Mouse (Mus musculus) forebrain, embryonic 15.5 days (tissue): ENCODE results near the gene Gm45753. TPM values are rescaled to one million over a fixed set of nuclear protein-coding genes. Genes with fewer than 3 reads are reported as not detected.
A peak's percentile ranks its signal among the peaks of the same experiment; 100 is the strongest.

Experiments used
- ATAC-seq: fragments of 200-750 bp; cut with Nextera tagmentation; replicated peaks from 2 replicates; pipeline ENCODE4 v1.8.0; 2017; ENCODE audit warnings: mild to moderate bottlenecking, moderate TSS enrichment, moderate library complexity
- H3K27ac ChIP-seq: fragments of 300-500 bp; sonication (generic); replicated peaks from 2 replicates; pipeline ENCODE4 v1.5.1; 2015; ENCODE audit warnings: mild to moderate bottlenecking, inconsistent platforms
- H3K27me3 ChIP-seq: fragments of 300-500 bp; sonication (generic); 2 replicates; pipeline ENCODE4 v1.6.1; 2015; ENCODE audit warnings: inconsistent platforms
- H3K36me3 ChIP-seq: fragments of 300-500 bp; sonication (generic); 2 replicates; pipeline ENCODE4 v1.6.1; 2015; ENCODE audit warnings: mild to moderate bottlenecking, inconsistent platforms
- H3K4me1 ChIP-seq: fragments of 300-500 bp; sonication (generic); 2 replicates; pipeline ENCODE4 v1.6.1; 2015; ENCODE audit warnings: inconsistent platforms
- H3K4me2 ChIP-seq: fragments of 300-500 bp; sonication (generic); replicated peaks from 2 replicates; pipeline ENCODE4 v1.6.1; 2015; ENCODE audit warnings: mild to moderate bottlenecking, inconsistent platforms
- H3K4me3 ChIP-seq: fragments of 300-500 bp; sonication (generic); 2 replicates; pipeline ENCODE4 v1.5.1; 2015; ENCODE audit warnings: mild to moderate bottlenecking, inconsistent platforms
- H3K9ac ChIP-seq: fragments of 300-500 bp; sonication (generic); replicated peaks from 2 replicates; pipeline ENCODE4 v1.6.1; 2015; ENCODE audit warnings: mild to moderate bottlenecking, inconsistent platforms
- H3K9me3 ChIP-seq: fragments of 300-500 bp; sonication (generic); 2 replicates; pipeline ENCODE4 v1.6.1; 2016; ENCODE audit warnings: inconsistent platforms
- WGBS: fragments of 180-500 bp; shearing (Covaris S2); methylation state at CpG from one replicate; pipeline ENCODE4 v1.1.7; 2015; ENCODE audit warnings: mixed read lengths; 5-methylcytosine and 5-hydroxymethylcytosine counted together
- polyA plus RNA-seq: library from polyadenylated mRNA; unstranded; fragments of >200 nt; fragmentation: Nextera tagmentation; extraction: Ambion mirVana; gene quantifications from 2 replicates; pipeline ENCODE4 v1.2.1, GENCODE M21; 2015

The Gm45753 gene
- polyA plus RNA-seq, 1 experiment from 2014 or later: not detected

DNA sequence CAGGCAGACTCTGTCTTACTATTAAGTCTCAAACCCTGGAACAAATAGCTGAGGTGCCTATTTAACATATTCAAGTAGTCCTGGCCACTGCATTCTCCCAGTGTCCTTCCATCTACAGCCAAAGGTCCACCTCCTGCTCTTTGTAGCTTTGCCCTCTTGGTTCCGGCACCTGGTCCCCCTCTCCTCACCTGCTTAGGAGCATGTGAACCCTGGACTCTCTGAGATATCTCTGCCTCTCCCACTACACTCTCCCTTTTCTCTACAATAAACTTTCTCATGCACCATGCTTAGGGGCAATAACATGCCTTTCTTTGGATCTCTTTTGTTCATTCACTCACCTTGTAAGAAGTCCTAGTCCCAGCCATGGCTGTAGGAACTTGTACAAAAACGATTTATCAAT is 13.1 kb upstream of the Gm45753 start:
- no peaks in the 10 kb centered on the region for H3K27me3 ChIP-seq
- no peak overlapping the region for H3K4me3 ChIP-seq
- H3K9me3 ChIP-seq: no peaks in the 10 kb centered on the region
- WGBS: 84% methylated on average over 2 of the region's 2 CpGs
- H3K36me3 ChIP-seq: no peaks in the 10 kb centered on the region
- no peak overlapping the region for H3K9ac ChIP-seq
- no peaks in the 10 kb centered on the region for H3K4me1 ChIP-seq
- H3K4me2 ChIP-seq: no peak overlapping the region
- no peak overlapping the region for H3K27ac ChIP-seq
- ATAC-seq: no peak

DNA sequence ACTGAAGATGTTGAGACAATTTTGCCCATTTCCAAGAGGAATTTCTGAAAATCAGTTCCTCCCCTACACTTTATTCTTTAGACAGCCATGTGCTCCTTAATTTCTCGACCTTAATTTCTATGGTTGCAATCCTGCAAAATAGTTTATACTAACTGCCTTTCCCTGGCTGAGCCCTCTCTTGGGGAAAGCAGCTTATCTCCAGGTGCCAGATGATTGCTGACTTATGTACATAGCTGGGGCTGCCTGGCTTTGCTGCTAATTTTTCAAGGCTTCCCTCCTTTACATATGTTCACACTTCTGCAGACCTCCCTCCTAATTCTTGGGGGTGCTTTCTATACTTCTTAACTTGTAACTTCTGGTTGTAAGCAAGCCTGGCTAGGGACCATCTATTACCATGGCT is 12.7 kb upstream of the Gm45753 start:
- ATAC-seq: no peak
- no peaks in the 10 kb centered on the region for H3K27me3 ChIP-seq
- H3K27ac ChIP-seq: no peak overlapping the region
- H3K4me2 ChIP-seq: no peak overlapping the region
- no peak overlapping the region for H3K9ac ChIP-seq
- no peak overlapping the region for H3K4me3 ChIP-seq
- H3K9me3 ChIP-seq: no peaks in the 10 kb centered on the region
- 74% methylated on average over 1 of the region's 1 CpGs for WGBS
- H3K36me3 ChIP-seq: no peaks in the 10 kb centered on the region
- no peaks in the 10 kb centered on the region for H3K4me1 ChIP-seq

DNA sequence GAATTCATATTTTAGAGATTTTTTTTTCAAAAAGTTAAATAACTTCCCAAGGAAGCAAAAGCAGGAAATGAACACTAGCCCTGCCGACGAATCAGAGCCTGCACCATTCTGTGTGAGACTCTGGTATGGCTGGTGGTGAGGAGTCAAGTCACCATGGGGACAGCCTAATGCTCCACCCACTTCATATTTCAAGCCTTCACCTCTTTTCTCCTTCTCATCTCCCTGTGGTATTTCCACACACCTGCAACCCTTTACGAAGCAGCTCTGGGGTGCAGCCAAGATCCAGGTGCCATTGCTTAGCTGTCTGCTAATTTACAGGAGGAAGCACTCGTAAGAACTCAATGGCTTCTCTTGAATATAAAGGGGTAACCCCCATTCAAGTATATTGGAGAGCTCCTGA is 2.7 kb upstream of the Gm45753 start:
- Histone ChIP-seq H3K36me3 (no peaks in the 10 kb centered on the region), H3K4me2 (no peak overlapping the region), H3K4me1 (no peaks in the 10 kb centered on the region), H3K9ac (no peak overlapping the region), H3K27ac (no peak overlapping the region), H3K9me3 (no peaks in the 10 kb centered on the region), H3K4me3 (no peak overlapping the region), H3K27me3 (no peaks in the 10 kb centered on the region)
- 87% methylated on average over 4 of the region's 4 CpGs for WGBS
- ATAC-seq: no peak

DNA sequence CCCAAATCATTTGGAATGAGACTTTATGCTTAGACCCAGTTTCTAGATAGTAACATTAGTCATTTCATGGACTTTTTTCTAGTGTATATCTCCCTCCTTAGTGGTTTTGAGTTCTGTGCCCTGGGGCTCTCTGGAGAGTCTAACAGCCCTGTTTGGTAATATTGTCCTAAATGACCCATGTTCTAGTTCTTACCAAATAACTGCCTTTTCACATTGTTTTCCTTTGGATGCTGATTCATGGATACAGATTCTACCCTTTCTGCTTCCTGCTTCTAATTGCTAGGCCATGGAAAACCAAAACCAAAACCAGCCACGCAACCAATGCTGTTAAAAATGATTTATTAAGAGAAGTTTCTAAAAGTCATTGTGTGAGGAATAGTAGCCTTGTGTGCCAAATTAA is 2.8 kb downstream of the Gm45753 start:
- Histone ChIP-seq H3K36me3 (no peaks in the 10 kb centered on the region), H3K4me1 (no peaks in the 10 kb centered on the region), H3K4me2 (no peak overlapping the region), H3K9me3 (no peaks in the 10 kb centered on the region), H3K4me3 (no peak overlapping the region), H3K9ac (no peak overlapping the region), H3K27ac (no peak overlapping the region), H3K27me3 (no peaks in the 10 kb centered on the region)
- 79% methylated on average over 1 of the region's 1 CpGs for WGBS
- no peak for ATAC-seq

DNA sequence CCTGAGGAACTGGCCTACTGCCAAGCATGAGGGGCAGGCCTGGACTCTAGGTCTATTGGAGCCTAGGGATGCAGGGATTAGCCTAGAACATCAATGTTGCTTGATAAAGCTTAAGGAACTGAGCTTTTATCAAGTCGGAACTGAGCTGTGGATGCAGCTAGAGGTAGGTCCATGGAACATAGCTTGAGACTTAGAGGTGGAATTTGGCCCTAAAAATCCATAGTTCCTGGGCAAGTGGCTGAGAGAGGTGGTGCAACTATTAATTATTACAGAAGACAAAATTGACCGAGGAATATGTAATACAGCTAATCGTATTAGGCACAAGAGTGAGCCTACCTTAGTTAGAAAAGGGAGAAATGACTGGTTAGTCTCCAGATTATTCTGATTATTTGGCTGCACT is 3.9 kb downstream of the Gm45753 start:
- H3K27ac ChIP-seq: no peak overlapping the region
- H3K9me3 ChIP-seq: no peaks in the 10 kb centered on the region
- no peaks in the 10 kb centered on the region for H3K27me3 ChIP-seq
- no peak overlapping the region for H3K9ac ChIP-seq
- no peak overlapping the region for H3K4me2 ChIP-seq
- H3K4me3 ChIP-seq: no peak overlapping the region
- no peaks in the 10 kb centered on the region for H3K4me1 ChIP-seq
- 89% methylated on average over 3 of the region's 3 CpGs for WGBS
- no peak for ATAC-seq
- H3K36me3 ChIP-seq: no peaks in the 10 kb centered on the region

DNA sequence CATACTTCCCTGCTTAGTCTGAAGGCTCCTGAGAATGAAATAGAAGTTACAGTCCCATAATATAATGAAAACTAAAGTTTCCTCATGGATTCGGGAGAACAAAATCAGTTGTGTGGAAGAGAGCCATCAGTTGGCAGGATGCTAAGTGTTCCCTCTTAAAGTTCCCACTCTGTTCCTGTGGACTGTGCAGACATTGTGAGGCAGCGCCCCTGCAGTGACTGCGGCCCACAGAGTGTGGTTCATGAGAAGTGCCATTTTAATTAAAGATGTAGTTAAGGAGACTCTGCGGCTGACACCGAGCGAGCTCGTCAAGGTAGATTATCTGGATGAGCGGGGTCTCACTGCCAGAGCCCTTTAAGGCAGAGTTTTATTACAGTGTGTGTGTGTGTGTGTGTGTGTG is 5.9 kb downstream of the Gm45753 start:
- Histone ChIP-seq H3K9ac (no peak overlapping the region), H3K4me3 (no peak overlapping the region), H3K4me1 (no peaks in the 10 kb centered on the region), H3K4me2 (no peak overlapping the region), H3K27ac (no peak overlapping the region), H3K27me3 (no peaks in the 10 kb centered on the region), H3K9me3 (no peaks in the 10 kb centered on the region), H3K36me3 (no peaks in the 10 kb centered on the region)
- WGBS: 54% methylated on average over 8 of the region's 8 CpGs
- no peak for ATAC-seq

DNA sequence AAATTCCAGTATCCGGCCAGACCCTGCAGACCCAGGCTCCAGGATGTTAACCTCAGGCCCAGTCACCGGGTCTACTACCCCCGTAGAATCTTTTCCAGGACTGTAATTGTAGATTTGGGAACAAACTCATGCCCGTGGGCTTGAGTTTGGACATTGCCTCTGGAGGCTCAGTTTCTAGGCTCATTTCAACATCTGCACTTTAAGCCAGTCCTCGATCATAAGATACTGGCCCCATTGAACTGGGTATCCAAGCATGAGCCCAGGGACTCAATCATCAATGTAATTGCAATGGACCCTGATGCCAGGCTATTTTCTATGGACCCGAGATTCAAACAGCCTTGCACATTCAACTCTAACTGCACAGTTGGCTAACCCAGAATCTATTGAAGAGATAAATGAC is 13.0 kb downstream of the Gm45753 start:
- Histone ChIP-seq H3K4me1 (0 out of 2 replicates have a peak, but pooled peaks cover 3% of the 10 kb centered on the region), H3K36me3 (no peaks in the 10 kb centered on the region), H3K9ac (no peak overlapping the region), H3K27me3 (no peaks in the 10 kb centered on the region), H3K9me3 (no peaks in the 10 kb centered on the region), H3K4me3 (no peak overlapping the region), H3K27ac (no peak overlapping the region), H3K4me2 (no peak overlapping the region)
- WGBS: 93% methylated on average over 6 of the region's 6 CpGs
- ATAC-seq: no peak

DNA sequence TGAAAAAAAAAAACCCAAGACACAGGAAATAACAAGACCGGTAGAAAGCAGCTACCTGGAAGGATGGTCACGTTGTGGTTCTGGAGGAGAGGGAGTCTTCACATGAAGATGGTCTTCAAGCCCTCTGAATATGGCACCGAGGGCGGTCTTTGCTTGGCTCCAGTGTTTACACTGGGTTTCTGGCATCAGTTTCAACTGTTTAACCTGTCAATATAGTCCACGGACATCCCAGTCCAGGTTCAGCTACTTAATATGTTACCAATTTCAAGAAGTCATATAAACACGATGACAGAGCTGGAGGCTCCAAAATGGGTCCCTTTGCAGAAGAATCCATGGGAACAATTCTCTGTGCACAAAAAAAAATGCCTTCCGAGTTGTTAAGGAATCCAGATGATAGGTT is 13.6 kb downstream of the Gm45753 start, which contains the start of gene Klkb1:
Klkb1 (minus strand) TSS at position 173 of the 400 bp plus-strand sequence.
- H3K27me3 ChIP-seq: no peaks in the 10 kb centered on the region
- H3K36me3 ChIP-seq: no peaks in the 10 kb centered on the region
- H3K9ac ChIP-seq: no peak within 1 kb of the TSS
- H3K4me1 ChIP-seq: 0 out of 2 replicates have a peak, but pooled peaks cover 3% of the 10 kb centered on the region
- no peaks in the 10 kb centered on the region for H3K9me3 ChIP-seq
- H3K27ac ChIP-seq: no peak within 1 kb of the TSS
- 89% methylated on average over 7 of the region's 7 CpGs for WGBS
- no peak for ATAC-seq
- H3K4me2 ChIP-seq: no peak within 1 kb of the TSS
- H3K4me3 ChIP-seq: no peak within 1 kb of the TSS

DNA sequence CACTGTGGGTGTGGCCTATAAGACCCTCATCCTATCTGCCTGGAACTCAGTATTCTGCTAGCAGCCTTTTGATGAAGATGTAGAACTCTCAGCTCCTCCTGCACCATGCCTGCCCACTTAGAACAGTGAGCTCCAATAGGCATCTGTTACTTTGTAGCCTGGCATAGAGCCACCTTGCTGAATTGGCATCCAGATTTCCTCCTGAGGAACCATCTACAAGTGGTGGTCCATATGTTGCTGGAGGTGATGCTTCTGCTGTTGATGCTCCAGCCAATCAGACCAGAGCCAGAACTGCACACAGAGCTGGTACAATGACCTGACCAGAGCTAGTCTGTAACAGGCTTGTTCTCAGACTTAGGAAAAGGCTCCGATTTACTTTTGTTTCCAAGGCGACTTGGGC is 16.5 kb downstream of the Gm45753 start:
- Histone ChIP-seq H3K4me3 (no peak overlapping the region), H3K4me2 (no peak overlapping the region), H3K27me3 (no peaks in the 10 kb centered on the region), H3K36me3 (no peaks in the 10 kb centered on the region), H3K9me3 (no peaks in the 10 kb centered on the region), H3K27ac (no peak overlapping the region), H3K4me1 (0 out of 2 replicates have a peak, but pooled peaks cover 3% of the 10 kb centered on the region), H3K9ac (no peak overlapping the region)
- WGBS: 73% methylated on average over 2 of the region's 2 CpGs
- ATAC-seq: peak; percentile 75

DNA sequence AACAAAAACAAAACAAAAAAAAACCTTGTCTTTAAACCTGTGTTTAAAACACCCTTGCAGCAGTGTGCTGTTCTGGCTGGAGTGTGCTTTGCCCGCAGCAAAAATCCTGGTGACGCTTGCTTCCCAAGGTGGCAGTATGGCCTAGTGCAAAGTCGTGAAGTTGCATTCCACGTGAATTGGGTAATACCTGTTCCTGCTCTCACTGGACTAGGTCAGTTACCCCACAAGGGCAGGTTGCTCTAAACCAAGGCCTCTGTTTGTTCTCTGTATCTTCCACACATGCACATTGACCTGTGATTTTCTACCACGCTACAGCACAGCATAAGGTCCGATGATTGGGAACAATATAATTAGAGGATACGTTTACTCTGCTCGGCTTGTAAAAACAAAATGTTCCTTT is 26.6 kb downstream of the Gm45753 start:
- Histone ChIP-seq H3K36me3 (no peaks in the 10 kb centered on the region), H3K27ac (no peak overlapping the region), H3K4me2 (no peak overlapping the region), H3K4me1 (no peaks in the 10 kb centered on the region), H3K27me3 (no peaks in the 10 kb centered on the region), H3K9me3 (no peaks in the 10 kb centered on the region), H3K9ac (no peak overlapping the region), H3K4me3 (no peak overlapping the region)
- no peak for ATAC-seq
- 80% methylated on average over 8 of the region's 8 CpGs for WGBS

DNA sequence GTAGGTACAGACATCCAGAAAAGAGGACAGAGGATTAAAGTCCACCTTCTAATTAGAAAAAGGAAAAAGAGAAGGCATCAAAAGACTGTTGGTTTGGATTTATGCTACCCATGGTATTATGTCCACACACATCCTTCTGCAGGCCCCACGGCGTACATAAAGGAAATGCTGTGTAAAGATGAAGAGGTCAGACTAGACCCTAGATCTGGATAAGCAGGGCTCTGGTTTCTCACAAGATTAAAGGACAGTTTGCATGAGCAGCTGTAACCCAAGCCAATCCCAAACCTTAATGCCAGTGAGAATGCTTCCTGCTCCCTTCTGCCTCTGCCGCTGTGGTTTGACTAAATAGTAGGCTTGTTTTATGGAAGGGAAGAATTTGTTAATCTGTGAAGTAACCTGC is 30.8 kb downstream of the Gm45753 start:
- Histone ChIP-seq H3K27ac (no peak overlapping the region), H3K9ac (no peak overlapping the region), H3K27me3 (no peaks in the 10 kb centered on the region), H3K4me1 (no peaks in the 10 kb centered on the region), H3K4me3 (no peak overlapping the region), H3K4me2 (no peak overlapping the region), H3K9me3 (no peaks in the 10 kb centered on the region), H3K36me3 (no peaks in the 10 kb centered on the region)
- 87% methylated on average over 3 of the region's 3 CpGs for WGBS
- ATAC-seq: no peak

DNA sequence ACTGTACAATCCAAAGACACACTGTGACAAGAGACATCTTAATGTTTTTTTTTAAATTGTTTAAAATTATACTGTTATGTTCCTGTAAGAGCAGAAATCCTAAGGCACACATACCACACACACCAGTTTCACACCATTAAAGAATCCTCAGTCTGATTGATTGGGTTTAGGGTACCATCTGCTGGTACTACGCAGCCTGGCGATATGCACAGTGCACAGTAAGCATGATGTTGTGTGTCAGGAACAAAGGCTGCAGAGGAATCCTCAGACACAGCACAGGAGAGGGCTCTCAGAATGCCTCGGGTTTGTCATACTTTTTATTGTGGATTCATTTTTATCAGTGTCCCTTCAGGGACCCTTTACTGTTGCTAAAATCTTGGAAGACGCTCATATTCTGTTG is 33.9 kb downstream of the Gm45753 start:
- ATAC-seq: peak; percentile 57; the same call in 1 of the 2 replicates
- no peaks in the 10 kb centered on the region for H3K27me3 ChIP-seq
- no peak overlapping the region for H3K4me3 ChIP-seq
- no peak overlapping the region for H3K9ac ChIP-seq
- H3K36me3 ChIP-seq: no peaks in the 10 kb centered on the region
- H3K9me3 ChIP-seq: no peaks in the 10 kb centered on the region
- H3K4me1 ChIP-seq: no peaks in the 10 kb centered on the region
- 77% methylated on average over 4 of the region's 4 CpGs for WGBS
- no peak overlapping the region for H3K27ac ChIP-seq
- no peak overlapping the region for H3K4me2 ChIP-seq

DNA sequence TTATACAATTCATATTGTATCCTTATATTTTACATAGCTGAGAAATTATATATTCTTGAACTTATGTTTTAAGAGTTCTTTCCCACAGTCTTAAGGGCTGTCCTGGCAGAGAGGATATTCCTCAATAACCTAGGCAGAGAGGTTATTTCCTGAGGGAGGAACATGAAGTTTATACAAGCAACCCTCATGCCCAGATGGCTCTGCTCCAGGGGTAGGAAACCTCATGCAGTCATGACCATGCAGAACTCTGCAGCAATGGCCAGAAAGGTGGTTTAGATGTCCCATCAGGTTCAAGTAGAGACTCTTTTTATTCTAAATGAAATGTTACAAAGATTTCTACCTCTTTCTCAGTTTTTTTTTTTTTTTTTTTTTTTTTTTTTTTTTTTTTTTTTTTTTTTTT is 39.2 kb downstream of the Gm45753 start:
- ATAC-seq: no peak
- no peak overlapping the region for H3K4me2 ChIP-seq
- H3K27ac ChIP-seq: no peak overlapping the region
- H3K4me1 ChIP-seq: no peaks in the 10 kb centered on the region
- H3K9ac ChIP-seq: no peak overlapping the region
- no peaks in the 10 kb centered on the region for H3K36me3 ChIP-seq
- H3K9me3 ChIP-seq: no peaks in the 10 kb centered on the region
- H3K27me3 ChIP-seq: no peaks in the 10 kb centered on the region
- H3K4me3 ChIP-seq: no peak overlapping the region
